Mouse (Mus musculus): ENCODE data around the gene Dcp1a.
"Not testable (repeated sequence)": the region's sequence is repeated elsewhere in the genome, so short reads cannot be mapped to it uniquely, and the experiment has no call there.

Gene Dcp1a

DNA sequence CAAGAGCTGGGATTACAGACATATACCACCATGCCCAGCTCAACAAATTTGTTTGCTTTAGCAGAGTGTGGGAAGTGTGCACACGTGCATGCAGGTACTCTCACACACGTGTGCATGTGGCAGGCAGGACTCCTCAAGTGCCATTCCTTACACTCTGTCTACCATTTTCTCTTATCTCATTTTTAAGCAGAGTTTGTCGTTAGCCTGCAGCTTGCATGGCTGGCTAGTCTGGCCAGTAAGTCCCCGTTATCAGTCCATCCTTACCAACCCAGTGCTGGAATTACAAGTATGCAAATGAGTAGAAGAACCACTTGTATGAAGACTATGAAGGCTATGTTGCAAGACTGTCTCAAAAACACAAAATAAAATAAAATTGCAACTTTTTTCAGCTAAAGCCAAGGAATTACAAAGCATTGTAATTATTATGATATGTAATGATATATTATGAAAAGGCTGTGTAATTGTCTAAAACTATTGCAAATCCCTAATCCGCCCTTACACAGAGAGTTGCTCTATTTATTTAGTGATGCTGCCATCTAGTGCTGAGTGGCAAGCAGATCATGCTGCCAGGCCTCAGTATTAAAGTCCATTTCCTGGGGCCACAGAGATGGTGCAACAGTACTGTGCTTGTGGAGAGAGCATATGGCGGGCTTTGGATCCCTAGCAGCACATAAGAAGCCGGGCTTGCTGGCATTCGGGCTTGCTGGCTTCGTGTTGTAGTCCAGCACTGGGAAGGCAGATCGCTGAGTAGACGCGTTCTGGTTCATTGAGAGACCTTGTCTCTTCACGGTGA, 36.8 kb downstream of the Dcp1a start:
- DNase-seq (ENCODE audit: low read depth, low spot score): no peak

DNA sequence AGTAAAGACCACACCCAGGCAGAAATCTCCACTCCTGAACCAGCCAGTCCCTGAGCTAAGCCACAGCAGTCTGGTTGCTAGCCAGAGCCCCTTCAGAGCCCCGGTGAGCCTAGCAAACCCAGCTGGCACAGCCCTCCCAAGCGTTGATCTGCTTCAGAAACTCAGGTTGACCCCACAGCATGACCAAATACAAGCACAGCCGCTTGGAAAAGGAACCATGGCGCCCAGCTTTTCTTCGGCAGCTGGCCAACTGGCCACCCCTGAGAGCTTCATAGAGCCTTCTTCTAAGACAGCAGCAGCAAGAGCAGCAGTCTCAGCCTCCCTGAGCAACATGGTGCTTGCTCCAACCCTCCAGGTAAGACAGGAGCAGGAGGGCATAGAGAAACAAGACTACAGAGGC, 40.0 kb downstream of the Dcp1a start:
- no peak for DNase-seq (ENCODE audit: low read depth, low spot score)

DNA sequence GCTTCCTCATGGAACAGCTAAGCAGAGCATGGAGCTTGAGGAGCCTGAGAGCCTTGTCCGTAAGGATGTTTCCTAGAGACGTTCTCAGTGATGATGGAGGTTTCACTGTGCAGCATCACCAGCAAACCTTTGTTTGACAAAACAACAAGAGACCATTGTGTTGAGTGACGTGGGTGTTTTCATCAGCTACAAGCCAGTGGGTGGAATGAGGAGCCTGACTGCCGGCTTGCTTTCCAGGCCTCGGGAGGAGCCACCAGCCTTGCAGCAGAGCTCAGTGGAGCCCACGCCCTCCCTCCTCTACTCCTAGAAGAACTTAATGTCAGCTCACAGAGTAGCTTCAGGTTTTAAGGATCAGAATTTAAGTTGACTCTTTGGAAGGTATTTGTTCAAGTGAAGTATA, 44.0 kb downstream of the Dcp1a start:
- DNase-seq (ENCODE audit: low read depth, low spot score): no peak

DNA sequence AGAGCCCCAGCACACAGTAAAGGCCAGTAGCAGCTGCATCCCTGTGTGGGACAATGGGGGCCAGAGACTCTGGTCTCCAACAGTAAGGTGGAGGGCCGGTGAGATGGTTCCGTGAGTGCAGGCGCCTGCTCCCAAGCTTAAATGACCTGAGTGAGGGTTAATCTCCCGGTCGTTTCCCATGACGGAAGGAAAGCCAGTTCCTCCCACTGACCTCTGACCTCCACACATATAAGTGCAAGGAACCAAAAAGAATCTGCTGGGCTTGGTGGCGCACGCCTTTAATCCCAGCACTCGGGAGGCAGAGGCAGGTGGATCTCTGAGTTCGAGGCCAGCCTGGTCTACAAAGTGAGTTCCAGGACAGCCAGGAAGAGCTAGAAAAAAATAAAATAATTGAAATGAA, 49.1 kb downstream of the Dcp1a start:
- DNase-seq (ENCODE audit: low read depth, low spot score): no peak

DNA sequence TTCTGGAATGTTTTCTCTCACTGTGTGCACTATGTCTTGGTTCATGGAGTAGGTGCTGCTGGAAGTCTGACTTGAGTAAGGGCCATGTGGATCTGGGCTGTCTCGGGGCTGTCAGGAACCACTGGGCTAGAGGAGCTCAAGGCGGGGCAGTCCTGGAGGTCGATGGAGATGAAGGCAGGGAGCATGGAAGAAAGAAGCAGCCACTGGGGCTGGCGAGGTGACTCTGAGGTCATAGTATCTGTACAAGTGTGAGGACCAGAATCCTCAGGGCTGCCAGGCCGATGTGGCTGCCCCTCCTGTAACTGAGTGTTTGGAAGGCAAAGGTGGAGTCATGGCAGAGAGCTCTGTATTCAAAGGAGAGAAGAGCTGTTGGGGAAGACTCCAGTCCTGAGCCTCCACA, 49.6 kb downstream of the Dcp1a start:
- no peak for DNase-seq (ENCODE audit: low read depth, low spot score)

DNA sequence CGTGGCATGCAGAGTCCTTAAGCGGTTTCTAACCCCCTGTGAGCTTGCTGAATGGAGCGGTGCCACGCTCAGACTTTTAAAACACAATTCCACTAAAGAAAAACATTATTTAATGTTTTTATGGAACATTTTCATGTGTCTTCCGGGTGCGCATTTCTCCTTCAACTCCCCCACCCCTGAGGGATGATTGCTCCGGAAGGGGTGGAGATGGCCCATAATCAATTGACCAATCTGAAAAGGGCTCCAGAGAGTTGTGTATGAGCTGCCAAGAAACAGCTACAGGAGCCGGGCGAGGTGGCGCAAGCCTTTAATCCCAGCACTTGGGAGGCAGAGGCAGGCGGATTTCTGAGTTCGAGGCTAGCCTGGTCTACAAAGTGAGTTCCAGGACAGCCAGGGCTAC, 50.1 kb downstream of the Dcp1a start:
- DNase-seq (ENCODE audit: low read depth, low spot score): no peak

DNA sequence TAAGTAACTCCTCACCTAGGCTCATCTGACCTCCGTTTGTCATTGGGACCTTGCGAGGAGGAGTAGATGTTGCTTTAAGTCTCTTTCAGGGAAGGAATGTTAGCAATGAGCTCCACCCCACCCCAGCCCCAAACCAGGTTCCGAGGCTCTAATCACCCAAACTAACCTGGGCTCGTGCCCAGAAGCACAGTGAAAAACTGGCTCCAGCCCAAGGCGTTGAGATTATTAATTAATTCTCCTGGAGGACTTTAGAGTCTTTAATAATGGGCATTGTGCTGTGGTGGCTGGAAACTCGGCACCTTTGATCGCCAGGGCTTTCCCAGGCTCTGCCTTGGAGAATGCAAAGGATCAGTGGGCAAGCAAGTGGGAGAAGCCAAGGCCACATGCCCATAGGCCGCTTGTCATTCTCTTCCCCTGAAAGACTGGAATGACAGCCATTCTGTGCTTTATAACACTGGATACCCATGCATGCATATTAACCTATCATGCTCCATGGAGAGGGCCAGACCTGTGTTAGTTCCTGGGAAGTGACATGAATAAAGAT, 51.5 kb downstream of the Dcp1a start:
- no peak for DNase-seq (ENCODE audit: low read depth, low spot score)

DNA sequence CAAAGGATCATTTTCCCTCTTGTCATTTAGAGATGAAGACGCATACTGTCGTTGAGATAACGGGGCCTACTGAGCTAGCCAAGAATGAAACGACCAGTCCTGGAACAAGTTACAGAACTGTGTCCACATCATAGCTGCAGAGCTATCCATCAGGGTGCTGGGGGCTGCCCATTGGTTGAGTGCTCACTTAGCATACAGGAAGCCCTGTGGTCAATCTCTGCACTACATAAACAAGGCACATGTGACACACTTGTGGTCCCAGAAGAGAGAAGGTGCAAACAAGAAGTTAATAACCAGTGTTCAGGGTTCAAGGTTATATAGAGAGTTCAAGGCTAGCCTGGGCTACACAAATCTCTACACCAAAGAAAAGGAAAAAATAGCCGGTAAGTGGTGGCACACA, 52.1 kb downstream of the Dcp1a start:
- no peak for DNase-seq (ENCODE audit: low read depth, low spot score)

DNA sequence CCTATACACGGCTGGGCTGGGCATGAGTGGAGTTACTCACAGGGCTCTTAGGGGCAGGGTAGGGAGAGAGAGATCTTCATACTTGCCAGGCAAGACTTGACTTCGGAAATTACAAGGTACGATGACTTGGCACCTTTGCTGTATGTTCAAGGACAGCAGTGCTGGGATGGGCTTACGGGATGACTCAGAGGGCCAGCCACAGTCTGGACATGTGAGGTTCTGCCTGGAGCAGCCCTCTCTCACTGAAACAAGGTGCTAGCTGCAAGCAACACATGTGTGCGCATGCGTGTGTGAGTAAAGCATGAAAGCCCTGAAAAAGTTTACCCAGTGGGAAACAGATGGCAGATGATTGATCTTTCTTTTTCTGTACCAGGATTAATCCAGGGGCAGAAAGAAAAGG, 52.6 kb downstream of the Dcp1a start:
- no peak for DNase-seq (ENCODE audit: low read depth, low spot score)

DNA sequence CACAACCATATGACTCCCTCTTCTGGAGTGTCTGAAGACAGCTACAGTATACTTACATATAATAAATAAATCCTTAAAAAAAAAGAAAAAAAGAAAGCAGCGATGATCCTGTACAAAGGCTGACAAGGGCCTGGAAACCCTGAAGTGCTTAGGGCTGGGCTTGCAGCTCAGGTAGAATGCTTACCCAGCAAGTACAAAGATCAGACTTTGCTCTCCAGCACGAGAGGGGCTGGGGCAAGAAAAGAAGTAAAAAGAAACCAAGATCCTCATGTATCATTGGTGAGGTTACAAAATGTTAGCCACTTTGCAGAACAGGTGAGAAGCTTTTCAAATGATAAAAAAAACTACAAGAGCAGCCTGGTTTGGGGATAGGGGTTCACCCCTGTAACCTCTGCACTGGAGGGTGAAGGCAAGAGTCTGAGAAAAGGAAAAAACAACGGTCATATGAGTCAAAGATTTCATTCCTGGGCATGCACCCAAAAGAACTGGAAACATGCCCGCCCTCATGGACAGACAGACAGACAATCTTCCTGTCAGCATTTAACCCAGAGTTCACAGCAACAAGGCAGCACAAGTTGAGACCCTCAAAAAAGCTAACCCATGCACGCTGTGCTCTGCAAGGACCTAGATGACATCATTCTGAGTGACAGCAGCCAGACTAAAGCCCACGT, 54.6 kb downstream of the Dcp1a start:
- no peak for DNase-seq (ENCODE audit: low read depth, low spot score)

DNA sequence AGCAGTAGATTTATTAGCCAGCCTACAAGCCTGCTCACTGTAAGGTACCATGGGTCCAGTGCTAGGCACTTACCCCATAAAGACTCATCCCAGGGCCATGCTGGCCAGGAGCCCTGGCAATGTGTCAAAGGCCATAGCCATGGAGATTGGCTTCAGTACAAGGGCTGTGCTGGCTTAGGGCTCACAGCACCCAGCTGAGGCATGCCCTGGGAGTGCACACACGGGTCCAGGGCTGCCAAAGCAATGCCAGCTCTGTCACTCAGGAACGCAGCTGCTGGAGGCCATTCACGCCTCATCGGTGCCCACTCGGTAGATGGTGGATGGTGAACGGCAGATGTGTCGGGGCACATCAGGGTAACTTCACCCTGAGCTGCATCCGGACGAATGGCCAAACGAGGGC, 62.2 kb downstream of the Dcp1a start:
- no peak for DNase-seq (ENCODE audit: low read depth, low spot score)

DNA sequence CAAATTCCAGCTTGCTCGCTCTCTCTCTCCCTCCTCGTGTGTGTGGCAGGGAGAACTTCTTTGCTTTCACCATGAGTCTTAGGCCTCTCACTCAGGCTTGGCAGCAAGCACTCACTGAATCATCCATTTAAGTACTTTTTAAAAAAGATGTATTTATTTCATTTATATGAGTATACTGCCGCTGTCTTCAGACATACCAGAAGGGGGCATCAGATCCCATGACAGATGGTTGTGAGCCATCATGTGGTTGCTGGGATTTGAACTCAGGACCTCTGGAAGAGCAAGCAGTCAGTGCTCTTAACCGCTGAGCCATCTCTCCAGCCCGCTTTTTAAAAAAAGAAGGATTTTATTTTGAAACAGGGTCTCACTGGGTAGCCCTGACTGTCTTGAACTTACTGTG, 64.0 kb downstream of the Dcp1a start:
- DNase-seq (ENCODE audit: low read depth, low spot score): not testable (repeated sequence)

DNA sequence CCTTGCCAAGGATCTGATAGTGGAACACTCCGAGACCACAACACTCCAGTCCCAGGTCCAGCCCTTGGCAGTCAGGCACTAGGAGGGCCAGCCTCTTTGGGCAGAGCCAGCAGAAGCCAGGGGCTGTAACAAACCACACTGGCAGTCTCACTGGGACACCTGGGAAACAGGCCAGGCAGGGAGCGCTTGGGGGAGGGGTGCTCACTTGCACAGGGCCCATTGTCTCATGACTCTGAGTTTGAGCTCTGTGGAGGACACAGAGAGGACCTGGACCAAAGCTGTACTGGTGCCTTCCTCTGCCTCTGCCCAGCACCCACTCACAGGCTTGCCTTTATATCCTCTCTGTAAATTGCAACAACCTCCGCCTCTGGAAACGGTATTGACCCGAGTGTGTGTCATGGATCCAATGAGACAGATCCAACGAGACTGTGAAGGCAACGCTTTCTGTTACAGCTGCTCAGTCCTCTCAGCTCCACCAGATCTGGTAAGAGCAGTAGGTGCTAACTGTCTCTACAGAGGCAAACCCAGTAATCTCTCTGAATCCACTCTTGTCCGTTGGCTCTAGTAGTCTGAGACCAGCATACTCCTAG, 68.9 kb downstream of the Dcp1a start, which contains the start of gene Tkt:
TSS of gene Tkt (plus strand) at position 229 of the 590 bp plus-strand sequence.
- no peak for DNase-seq (ENCODE audit: low read depth, low spot score)

DNA sequence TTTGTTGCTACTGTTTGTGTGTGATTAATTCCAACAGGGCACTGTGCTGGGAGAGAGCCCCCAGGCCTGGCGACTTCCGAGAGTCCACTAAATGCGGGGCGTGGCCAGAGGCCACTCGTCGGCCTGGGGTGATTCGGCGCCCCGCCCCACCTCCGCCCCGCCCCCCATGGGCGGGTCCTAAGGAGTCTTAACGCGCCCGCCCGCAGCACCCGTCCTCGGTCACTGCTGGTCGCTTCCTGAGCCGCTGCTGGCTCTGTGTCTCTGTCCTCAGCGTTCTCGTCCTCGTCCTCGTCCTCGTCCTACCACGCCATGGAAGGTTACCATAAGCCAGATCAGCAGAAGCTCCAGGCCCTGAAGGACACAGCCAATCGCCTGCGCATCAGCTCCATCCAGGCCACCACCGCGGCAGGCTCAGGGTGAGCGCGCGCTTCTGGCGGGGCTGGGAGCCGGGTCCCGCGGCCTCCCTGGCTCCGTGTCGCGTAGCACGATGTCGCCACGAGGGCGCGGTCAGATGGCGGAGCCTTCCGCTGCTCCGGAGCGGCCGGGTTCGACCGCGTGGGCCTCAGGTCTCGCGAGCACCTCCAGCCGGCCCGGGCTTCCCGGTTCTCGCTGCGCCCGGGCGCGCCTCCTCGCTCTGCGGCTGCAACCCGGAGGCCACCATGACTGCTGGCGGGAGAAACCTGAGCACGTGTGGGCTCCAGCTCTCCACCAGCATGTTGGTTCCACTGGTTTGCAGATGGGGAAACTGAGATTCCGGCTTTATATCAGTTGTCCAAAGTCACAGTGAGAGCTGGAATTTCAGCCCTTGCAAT, 69.8 kb downstream of the Dcp1a start:
- peak; percentile 69 for DNase-seq (ENCODE audit: low read depth, low spot score)

DNA sequence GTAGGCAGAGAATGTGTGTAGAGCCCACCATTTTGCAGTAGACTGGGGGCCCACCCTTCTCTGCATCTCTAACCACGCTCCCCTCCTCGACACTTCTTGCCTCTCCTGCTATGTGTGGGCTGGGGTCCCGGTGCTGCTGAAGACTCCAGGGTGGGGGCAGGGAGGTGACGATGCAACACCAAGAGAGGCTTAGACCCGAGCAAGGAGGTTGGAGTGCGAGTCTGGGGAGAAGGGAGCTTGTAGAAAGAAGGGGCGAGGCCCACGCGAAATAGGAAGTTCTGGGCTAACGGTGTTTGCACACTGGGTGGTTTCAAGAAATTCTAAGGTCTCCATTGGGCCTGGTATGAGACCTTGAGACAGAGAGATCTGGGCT, 70.4 kb downstream of the Dcp1a start:
- no peak for DNase-seq (ENCODE audit: low read depth, low spot score)

DNA sequence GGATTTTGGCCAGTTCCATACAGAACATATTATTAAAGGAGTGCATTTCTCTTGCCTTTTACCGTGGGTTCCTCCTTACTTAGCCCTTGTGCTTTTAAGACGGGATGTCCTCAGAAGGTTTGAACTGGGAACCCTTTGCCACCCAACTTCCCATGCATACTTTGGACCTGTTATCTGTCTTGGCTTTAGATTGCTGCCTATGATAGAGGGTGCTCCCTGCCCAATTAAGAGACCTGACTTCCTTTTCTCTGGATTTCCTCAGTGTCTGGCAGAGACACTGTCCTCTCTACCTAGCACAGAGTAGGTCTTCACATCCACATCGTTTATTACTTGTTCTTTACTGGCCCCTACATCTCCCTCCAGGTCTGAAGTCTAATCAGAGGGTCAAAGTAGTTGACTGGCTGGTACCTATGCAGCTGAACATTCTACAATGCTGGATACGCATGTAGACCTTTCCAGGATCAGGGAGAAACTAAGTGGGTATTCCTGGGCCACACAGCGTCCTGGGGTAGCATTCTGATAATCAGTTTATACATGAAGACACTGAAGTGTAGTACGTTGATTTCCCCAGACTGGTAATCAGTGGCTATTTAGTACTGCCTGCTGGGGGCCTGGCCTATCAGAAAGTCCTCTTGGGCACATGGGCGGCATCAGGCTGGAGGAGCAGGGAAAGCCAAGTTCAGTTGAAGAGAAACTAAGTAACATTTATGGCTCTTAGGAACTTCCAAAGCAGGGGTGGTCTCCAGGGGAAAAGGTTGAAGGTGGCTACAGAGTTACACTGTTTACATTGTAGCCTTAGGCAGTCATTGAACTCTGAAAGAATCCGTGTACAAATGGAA, 71.1 kb downstream of the Dcp1a start:
- no peak for DNase-seq (ENCODE audit: low read depth, low spot score)

DNA sequence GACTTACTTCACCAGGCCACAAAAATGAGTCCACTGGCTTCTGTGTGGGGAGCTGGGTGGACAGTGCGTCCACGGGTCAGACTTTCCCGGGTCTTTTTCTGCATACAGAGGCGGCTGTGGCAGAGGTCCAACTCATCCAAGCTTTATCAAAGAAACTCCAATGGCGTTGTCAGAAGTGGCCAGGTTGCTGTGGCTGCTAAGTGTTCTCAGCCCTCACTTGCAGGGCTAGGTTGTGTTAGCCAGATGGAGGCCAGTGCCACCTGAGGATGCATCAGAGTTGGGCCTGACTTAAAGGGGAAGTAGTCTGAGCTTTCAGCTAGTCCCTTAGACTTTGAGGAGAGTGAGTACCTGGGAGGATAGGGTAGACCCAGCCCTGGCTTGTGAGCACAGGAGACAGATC, 72.2 kb downstream of the Dcp1a start:
- DNase-seq (ENCODE audit: low read depth, low spot score): no peak

DNA sequence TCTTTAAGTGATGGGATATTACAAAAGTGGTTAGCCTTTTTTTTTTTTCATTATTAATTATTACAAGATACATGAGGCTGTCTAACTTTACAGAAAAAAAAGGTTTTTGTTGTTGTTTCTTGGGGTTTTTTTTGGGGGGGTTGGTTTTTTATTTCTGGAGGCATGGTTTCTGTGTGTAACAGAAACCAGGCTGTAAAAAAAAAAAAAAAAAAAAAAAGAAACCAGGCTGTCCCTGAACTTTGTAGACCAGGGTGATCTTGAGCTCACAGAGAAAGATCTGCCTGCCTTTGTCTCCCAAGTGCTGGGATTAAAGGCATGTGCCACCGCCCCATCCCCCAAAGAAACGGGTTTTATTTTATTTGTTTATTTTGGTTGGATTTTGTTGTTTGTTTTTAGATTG, 72.6 kb downstream of the Dcp1a start:
- DNase-seq (ENCODE audit: low read depth, low spot score): no peak

DNA sequence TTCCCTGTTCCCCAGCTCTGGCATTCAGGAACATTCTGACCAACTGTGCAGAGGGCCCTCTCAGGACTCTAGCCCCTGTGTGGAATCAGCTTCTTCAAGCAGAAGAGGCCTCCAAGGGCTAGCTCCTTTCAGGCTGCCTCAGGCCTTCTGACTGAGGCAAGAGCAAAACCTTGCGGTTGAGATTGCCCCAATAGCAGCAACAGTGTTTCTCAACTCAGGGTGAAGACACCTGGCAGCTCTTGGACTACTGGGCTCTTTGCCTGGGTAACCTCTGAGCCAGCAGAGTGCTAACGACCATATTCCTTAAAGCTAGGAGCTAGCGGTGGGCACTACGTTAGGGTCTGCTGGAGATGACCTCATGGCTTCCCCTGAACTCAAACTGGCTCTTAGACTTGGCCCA, 73.8 kb downstream of the Dcp1a start:
- no peak for DNase-seq (ENCODE audit: low read depth, low spot score)

DNA sequence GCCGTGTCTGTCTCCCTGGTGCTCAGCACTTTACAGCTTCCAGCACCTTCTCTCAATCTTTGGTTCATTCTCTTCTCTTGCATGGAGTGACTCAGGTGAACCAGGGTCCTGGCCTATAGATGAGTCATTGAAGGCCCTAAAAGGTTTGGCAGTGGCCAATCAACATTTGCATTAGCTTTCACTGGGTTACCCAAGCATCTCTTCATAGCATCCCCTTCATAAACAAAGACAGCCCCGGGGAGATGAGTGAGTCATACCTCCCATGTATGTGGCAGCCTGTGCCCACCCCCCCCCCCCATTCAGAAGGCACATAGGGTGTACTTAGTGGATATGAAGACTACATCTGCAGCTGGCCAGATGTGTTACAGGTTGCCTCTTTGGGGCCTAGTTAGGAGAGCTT, 77.3 kb downstream of the Dcp1a start:
- no peak for DNase-seq (ENCODE audit: low read depth, low spot score)

DNA sequence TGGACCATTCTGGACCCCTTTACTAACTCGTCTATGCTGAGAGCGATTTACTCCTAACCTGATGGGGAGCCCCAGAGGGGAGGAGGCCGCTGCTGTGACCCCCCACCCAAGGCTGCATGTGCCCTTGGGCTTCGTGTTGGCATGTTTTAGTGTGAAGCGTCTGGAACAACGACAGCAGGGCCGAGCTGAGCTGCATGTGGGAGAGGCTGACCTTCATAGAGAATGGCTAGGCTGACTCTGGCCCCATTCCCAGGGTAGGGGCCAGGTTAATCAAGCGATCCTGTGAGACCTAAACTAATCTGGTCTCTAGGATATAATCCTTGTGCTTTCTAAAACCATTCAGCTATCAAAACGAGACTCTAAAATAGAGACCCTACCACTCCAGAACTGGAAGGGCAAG, 78.4 kb downstream of the Dcp1a start:
- no peak for DNase-seq (ENCODE audit: low read depth, low spot score)

Measured in WW6 (cell line).